Mouse (Mus musculus): ENCODE data around the gene Emc4. TPM values are rescaled to one million over a fixed set of nuclear protein-coding genes. Genes with fewer than 3 reads are reported as not detected.
A peak's percentile ranks its signal among the peaks of the same experiment; 100 is the strongest.

Emc4 gene
- 175 and 188 TPM in 2 replicates for polyA plus RNA-seq (2015; fragmentation: Nextera tagmentation; extraction: Ambion mirVana)

- H3K4me2 ChIP-seq: peak within 1 kb of the TSS; percentile 88
- ATAC-seq (replicated peaks): peak; percentile 93
- no peaks in the 10 kb centered on the region for H3K9me3 ChIP-seq
- 1% methylated on average over 46 of the region's 46 CpGs for WGBS
- H3K9ac ChIP-seq: peak within 1 kb of the TSS; percentile 89
- peaks cover 16% of the 10 kb centered on the region for H3K4me1 ChIP-seq
- H3K4me3 ChIP-seq: peak within 1 kb of the TSS; percentile 97
- H3K36me3 ChIP-seq (replicated peaks): peaks cover 14% of the 10 kb centered on the region; the same call in 1 of the 2 replicates
- H3K27me3 ChIP-seq (replicated peaks): no peaks in the 10 kb centered on the region
- H3K27ac ChIP-seq: peak within 1 kb of the TSS; percentile 93
Observed at GRCm38 (mm10) chr2:112367726-112368673, at the start of gene Emc4. TSS of gene Emc4 (minus strand) at chr2:112368027.

- Histone ChIP-seq H3K27me3 (replicated peaks) (no peaks in the 10 kb centered on the region), H3K4me3 (no peak overlapping the region), H3K36me3 (replicated peaks) (peaks cover 9% of the 10 kb centered on the region), H3K9ac (no peak overlapping the region), H3K9me3 (no peaks in the 10 kb centered on the region), H3K4me1 (no peaks in the 10 kb centered on the region), H3K4me2 (no peak overlapping the region), H3K27ac (no peak overlapping the region)
- WGBS: 90% methylated on average over 3 of the region's 3 CpGs
- no peak for ATAC-seq (replicated peaks)
Observed at GRCm38 (mm10) chr2:112407030-112407429, 39.2 kb upstream of the Emc4 start.

- no peaks in the 10 kb centered on the region for H3K27me3 ChIP-seq (replicated peaks)
- H3K27ac ChIP-seq: no peak overlapping the region
- no peaks in the 10 kb centered on the region for H3K9me3 ChIP-seq
- no peaks in the 10 kb centered on the region for H3K4me1 ChIP-seq
- WGBS: 86% methylated on average over 1 of the region's 1 CpGs
- H3K4me2 ChIP-seq: no peak overlapping the region
- ATAC-seq (replicated peaks): no peak
- no peaks in the 10 kb centered on the region for H3K36me3 ChIP-seq (replicated peaks)
- no peak overlapping the region for H3K4me3 ChIP-seq
- H3K9ac ChIP-seq: no peak overlapping the region
Observed at GRCm38 (mm10) chr2:112396649-112397048, 28.8 kb upstream of the Emc4 start.

GRCm38 (mm10) chr2:112393958-112394357 lies 26.1 kb upstream of the Emc4 start:
- Histone ChIP-seq H3K9me3 (no peaks in the 10 kb centered on the region), H3K36me3 (replicated peaks) (no peaks in the 10 kb centered on the region), H3K4me1 (no peaks in the 10 kb centered on the region), H3K4me2 (no peak overlapping the region), H3K27me3 (replicated peaks) (no peaks in the 10 kb centered on the region), H3K4me3 (no peak overlapping the region), H3K27ac (no peak overlapping the region), H3K9ac (no peak overlapping the region)
- no peak for ATAC-seq (replicated peaks)

GRCm38 (mm10) chr2:112392689-112393088 lies 24.9 kb upstream of the Emc4 start:
- no peak overlapping the region for H3K4me2 ChIP-seq
- H3K4me1 ChIP-seq: no peaks in the 10 kb centered on the region
- no peaks in the 10 kb centered on the region for H3K9me3 ChIP-seq
- H3K9ac ChIP-seq: no peak overlapping the region
- no peaks in the 10 kb centered on the region for H3K27me3 ChIP-seq (replicated peaks)
- H3K36me3 ChIP-seq (replicated peaks): no peaks in the 10 kb centered on the region
- H3K4me3 ChIP-seq: no peak overlapping the region
- WGBS: 93% methylated on average over 1 of the region's 1 CpGs
- ATAC-seq (replicated peaks): no peak
- no peak overlapping the region for H3K27ac ChIP-seq

- H3K4me2 ChIP-seq: no peak overlapping the region
- H3K27me3 ChIP-seq (replicated peaks): no peaks in the 10 kb centered on the region
- H3K4me3 ChIP-seq: no peak overlapping the region
- no peak overlapping the region for H3K9ac ChIP-seq
- no peaks in the 10 kb centered on the region for H3K36me3 ChIP-seq (replicated peaks)
- H3K27ac ChIP-seq: no peak overlapping the region
- no peaks in the 10 kb centered on the region for H3K4me1 ChIP-seq
- H3K9me3 ChIP-seq: no peaks in the 10 kb centered on the region
- WGBS: 95% methylated on average over 4 of the region's 4 CpGs
- ATAC-seq (replicated peaks): no peak
Observed at GRCm38 (mm10) chr2:112391346-112392000, 23.6 kb upstream of the Emc4 start.

GRCm38 (mm10) chr2:112390843-112391242 lies 23.0 kb upstream of the Emc4 start:
- no peak for ATAC-seq (replicated peaks)
- no peak overlapping the region for H3K9ac ChIP-seq
- no peak overlapping the region for H3K4me2 ChIP-seq
- no peak overlapping the region for H3K27ac ChIP-seq
- no peaks in the 10 kb centered on the region for H3K27me3 ChIP-seq (replicated peaks)
- H3K4me1 ChIP-seq: no peaks in the 10 kb centered on the region
- WGBS: 87% methylated on average over 5 of the region's 5 CpGs
- no peaks in the 10 kb centered on the region for H3K9me3 ChIP-seq
- no peak overlapping the region for H3K4me3 ChIP-seq
- no peaks in the 10 kb centered on the region for H3K36me3 ChIP-seq (replicated peaks)

- no peak for ATAC-seq (replicated peaks)
- H3K27ac ChIP-seq: no peak overlapping the region
- H3K27me3 ChIP-seq (replicated peaks): no peaks in the 10 kb centered on the region
- H3K4me1 ChIP-seq: peaks cover 15% of the 10 kb centered on the region
- H3K4me3 ChIP-seq: no peak overlapping the region
- 96% methylated on average over 1 of the region's 1 CpGs for WGBS
- no peaks in the 10 kb centered on the region for H3K36me3 ChIP-seq (replicated peaks)
- H3K9ac ChIP-seq: no peak overlapping the region
- no peaks in the 10 kb centered on the region for H3K9me3 ChIP-seq
- H3K4me2 ChIP-seq: no peak overlapping the region
Observed at GRCm38 (mm10) chr2:112381219-112381618, 13.4 kb upstream of the Emc4 start.

- peak overlapping the region; percentile 99 for H3K9ac ChIP-seq
- H3K4me2 ChIP-seq: peak overlapping the region; percentile 53
- H3K27me3 ChIP-seq (replicated peaks): no peaks in the 10 kb centered on the region
- H3K9me3 ChIP-seq: no peaks in the 10 kb centered on the region
- H3K36me3 ChIP-seq (replicated peaks): no peaks in the 10 kb centered on the region
- peak overlapping the region; percentile 100 for H3K4me3 ChIP-seq
- WGBS: 54% methylated on average over 8 of the region's 8 CpGs
- no peak for ATAC-seq (replicated peaks)
- no peak overlapping the region for H3K27ac ChIP-seq
- H3K4me1 ChIP-seq: peaks cover 15% of the 10 kb centered on the region
Observed at GRCm38 (mm10) chr2:112380131-112380530, 12.3 kb upstream of the Emc4 start.

GRCm38 (mm10) chr2:112378973-112379898 lies 11.4 kb upstream of the Emc4 start, which contains the start of gene Katnbl1:
TSS of gene Katnbl1 (plus strand) at chr2:112379211.
- Histone ChIP-seq H3K36me3 (replicated peaks) (no peaks in the 10 kb centered on the region), H3K27me3 (replicated peaks) (no peaks in the 10 kb centered on the region), H3K9ac (peak within 1 kb of the TSS; percentile 99), H3K27ac (peak within 1 kb of the TSS; percentile 88), H3K9me3 (no peaks in the 10 kb centered on the region), H3K4me1 (peaks cover 15% of the 10 kb centered on the region), H3K4me2 (peak within 1 kb of the TSS; percentile 53), H3K4me3 (peak within 1 kb of the TSS; percentile 100)
- peak; percentile 99 for ATAC-seq (replicated peaks)
- under 1% methylated on average over 72 of the region's 72 CpGs for WGBS

GRCm38 (mm10) chr2:112374610-112375009 lies 6.8 kb upstream of the Emc4 start:
- Histone ChIP-seq H3K4me3 (no peak overlapping the region), H3K27me3 (replicated peaks) (no peaks in the 10 kb centered on the region), H3K4me1 (no peaks in the 10 kb centered on the region), H3K4me2 (no peak overlapping the region), H3K27ac (no peak overlapping the region), H3K36me3 (replicated peaks) (no peaks in the 10 kb centered on the region), H3K9me3 (no peaks in the 10 kb centered on the region), H3K9ac (no peak overlapping the region)
- no peak for ATAC-seq (replicated peaks)
- 72% methylated on average over 5 of the region's 5 CpGs for WGBS

- Histone ChIP-seq H3K4me1 (peaks cover 4% of the 10 kb centered on the region), H3K4me2 (no peak overlapping the region), H3K4me3 (no peak overlapping the region), H3K36me3 (replicated peaks) (no peaks in the 10 kb centered on the region), H3K27ac (no peak overlapping the region), H3K27me3 (replicated peaks) (no peaks in the 10 kb centered on the region), H3K9ac (no peak overlapping the region), H3K9me3 (no peaks in the 10 kb centered on the region)
- WGBS: 48% methylated on average over 4 of the region's 4 CpGs
- ATAC-seq (replicated peaks): no peak
Observed at GRCm38 (mm10) chr2:112373141-112373540, 5.3 kb upstream of the Emc4 start.
